Mouse (Mus musculus): ENCODE measurements around the gene Sirt2.

Sirt2 gene

GRCm38 (mm10) chr7:28766910-28767309 lies 375 bp downstream of the Sirt2 start:
- no peak for DNase-seq (ENCODE audit: low spot score in 2 of 2)

GRCm38 (mm10) chr7:28767462-28767965 lies 979 bp downstream of the Sirt2 start, which contains the start of gene Nfkbib:
Gene Nfkbib (minus strand): TSS chr7:28767512.
- DNase-seq (ENCODE audit: low spot score in 2 of 2): no peak

GRCm38 (mm10) chr7:28769414-28769958 lies 3.0 kb downstream of the Sirt2 start:
- no peak for DNase-seq (ENCODE audit: low spot score in 2 of 2)

GRCm38 (mm10) chr7:28770309-28770708 lies 3.8 kb downstream of the Sirt2 start:
- no peak for DNase-seq (ENCODE audit: low spot score in 2 of 2)

GRCm38 (mm10) chr7:28771867-28772266 lies 5.3 kb downstream of the Sirt2 start:
- DNase-seq (ENCODE audit: low spot score in 2 of 2): no peak

GRCm38 (mm10) chr7:28773163-28773562 lies 6.6 kb downstream of the Sirt2 start:
- no peak for DNase-seq (ENCODE audit: low spot score in 2 of 2)

- DNase-seq (ENCODE audit: low spot score in 2 of 2): no peak
Measured at GRCm38 (mm10) chr7:28774164-28774563, 7.6 kb downstream of the Sirt2 start.

- no peak for DNase-seq (ENCODE audit: low spot score in 2 of 2)
Measured at GRCm38 (mm10) chr7:28775129-28775528, 8.6 kb downstream of the Sirt2 start.

GRCm38 (mm10) chr7:28778825-28779224 lies 12.3 kb downstream of the Sirt2 start:
- no peak for DNase-seq (ENCODE audit: low spot score in 2 of 2)

GRCm38 (mm10) chr7:28780067-28780658 lies 13.6 kb downstream of the Sirt2 start:
- DNase-seq (ENCODE audit: low spot score in 2 of 2): peak; percentile 80 to 88

- no peak for DNase-seq (ENCODE audit: low spot score in 2 of 2)
Measured at GRCm38 (mm10) chr7:28780857-28781256, 14.3 kb downstream of the Sirt2 start.

- DNase-seq (ENCODE audit: low spot score in 2 of 2): no peak
Measured at GRCm38 (mm10) chr7:28781261-28781663, 14.7 kb downstream of the Sirt2 start.

- DNase-seq (ENCODE audit: low spot score in 2 of 2): no peak
Measured at GRCm38 (mm10) chr7:28785161-28785560, 18.6 kb downstream of the Sirt2 start.

GRCm38 (mm10) chr7:28787884-28788283 lies 21.3 kb downstream of the Sirt2 start:
- no peak for DNase-seq (ENCODE audit: low spot score in 2 of 2)

GRCm38 (mm10) chr7:28788307-28789195 lies 22.0 kb downstream of the Sirt2 start, which contains the start of gene Rinl:
Gene Rinl (plus strand): TSS chr7:28788969.
- no peak for DNase-seq (ENCODE audit: low spot score in 2 of 2)

GRCm38 (mm10) chr7:28789235-28789634 lies 22.7 kb downstream of the Sirt2 start:
- DNase-seq (ENCODE audit: low spot score in 2 of 2): no peak

GRCm38 (mm10) chr7:28790066-28790806 lies 23.7 kb downstream of the Sirt2 start:
- no peak for DNase-seq (ENCODE audit: low spot score in 2 of 2)

- no peak for DNase-seq (ENCODE audit: low spot score in 2 of 2)
Measured at GRCm38 (mm10) chr7:28791706-28792105, 25.2 kb downstream of the Sirt2 start.

- no peak for DNase-seq (ENCODE audit: low spot score in 2 of 2)
Measured at GRCm38 (mm10) chr7:28792391-28793185, 26.1 kb downstream of the Sirt2 start.

GRCm38 (mm10) chr7:28793834-28794233 lies 27.3 kb downstream of the Sirt2 start:
- DNase-seq (ENCODE audit: low spot score in 2 of 2): no peak

- no peak for DNase-seq (ENCODE audit: low spot score in 2 of 2)
Measured at GRCm38 (mm10) chr7:28794496-28794895, 28.0 kb downstream of the Sirt2 start.
